ENCODE assay signal across 9 mouse cellular contexts in genomic region chr4:45654804-45655155, GRCm38 (mm10).
DNase-seq lines count a peak whose midpoint lies in the region; ATAC-seq and TF ChIP-seq lines count a peak whose summit lies in the region.
"Had no signal": no experiment of that assay in that cellular context is flagged by ENCODE, and none has a peak within 500 bp of the region (broad histone marks: within the 10 kb centered on the region; RNA-seq: fewer than 3 reads in every experiment).

No protein-coding gene starts in this region.

- H3K27me3 ChIP-seq in heart, embryonic 10.5 days (ENCODE audit: insufficient read depth, poor library complexity, severe bottlenecking) = peaks cover 7% of the 10 kb centered on the region; the same call in 1 of the 2 replicates
- H3K27me3 ChIP-seq in lung, embryonic 15.5 days = no peaks in the 10 kb centered on the region
- H3K27me3 ChIP-seq in lung, postnatal 0 days (replicated peaks; ENCODE audit: insufficient read depth, low read length) = no peaks in the 10 kb centered on the region
- H3K27me3 ChIP-seq in hindbrain, postnatal 0 days (ENCODE audit: insufficient read depth, low read length) = no peaks in the 10 kb centered on the region

- peak overlapping the region; percentile 36 for H3K4me2 ChIP-seq in lung, embryonic 15.5 days
- no peak overlapping the region for H3K4me2 ChIP-seq in lung, postnatal 0 days (replicated peaks; ENCODE audit: low read depth, low read length)
- H3K4me2 ChIP-seq in hindbrain, postnatal 0 days (ENCODE audit: low read depth, low read length) = peak overlapping the region; percentile 36

- peaks cover 29% of the 10 kb centered on the region for H3K4me1 ChIP-seq in heart, embryonic 10.5 days
- peaks cover 19% of the 10 kb centered on the region for H3K4me1 ChIP-seq in lung, embryonic 15.5 days
- no peaks in the 10 kb centered on the region for H3K4me1 ChIP-seq in lung, postnatal 0 days (ENCODE audit: insufficient read depth, low read depth, low read length)
- 0 out of 2 replicates have a peak, but pooled peaks cover 8% of the 10 kb centered on the region for H3K4me1 ChIP-seq in hindbrain, postnatal 0 days (ENCODE audit: insufficient read depth, low read length)
- H3K4me1 ChIP-seq in olfactory bulb, adult 2 months (ENCODE audit: control insufficient read depth, insufficient read depth, low read length) = peaks cover 4% of the 10 kb centered on the region

- DNase-seq in heart, embryonic 10.5 days (ENCODE audit: low spot score) = no peak
- no peak for DNase-seq in heart, adult 8-10 months (ENCODE audit: low spot score)
- no peak for DNase-seq in lung, postnatal 0 days (ENCODE audit: low spot score)
- peak; percentile 35 for DNase-seq in hindbrain, postnatal 0 days (ENCODE audit: low spot score)
- DNase-seq in gastrocnemius, postnatal 14 days = no peak
- DNase-seq in right cerebral cortex, postnatal 14 days = no peak
- DNase-seq: layer of hippocampus, adult 9-11 months had no signal

- 10% methylated on average over 4 of the region's 4 CpGs for WGBS in heart, embryonic 10.5 days
- WGBS in lung, embryonic 15.5 days = 21% methylated on average over 4 of the region's 4 CpGs
- WGBS in lung, postnatal 0 days = 21% methylated on average over 4 of the region's 4 CpGs
- WGBS in hindbrain, postnatal 0 days = 11% methylated on average over 4 of the region's 4 CpGs
- 46% methylated on average over 4 of the region's 4 CpGs for WGBS in olfactory bulb, adult 2 months

- no peak overlapping the region for H3K9ac ChIP-seq in lung, embryonic 15.5 days
- H3K9ac ChIP-seq in lung, postnatal 0 days (replicated peaks; ENCODE audit: low read depth) = no peak overlapping the region
- no peak overlapping the region for H3K9ac ChIP-seq in hindbrain, postnatal 0 days (replicated peaks; ENCODE audit: low read length)

- TF ChIP-seq POLR2A in olfactory bulb, adult 2 months (IDR thresholded peaks at IDR 0.05; ENCODE audit: insufficient read depth, low read depth, low read length) = no peak

- no peaks in the 10 kb centered on the region for H3K9me3 ChIP-seq in heart, embryonic 10.5 days
- no peaks in the 10 kb centered on the region for H3K9me3 ChIP-seq in lung, embryonic 15.5 days
- H3K9me3 ChIP-seq in lung, postnatal 0 days (ENCODE audit: low read length) = no peaks in the 10 kb centered on the region
- H3K9me3 ChIP-seq in hindbrain, postnatal 0 days (ENCODE audit: low read length) = no peaks in the 10 kb centered on the region

- no peak for TF ChIP-seq CTCF in lung, postnatal 0 days (IDR thresholded peaks at IDR 0.05)
- TF ChIP-seq CTCF in hindbrain, postnatal 0 days (IDR thresholded peaks at IDR 0.05; ENCODE audit: low read depth) = no peak
- TF ChIP-seq CTCF in olfactory bulb, adult 2 months (IDR thresholded peaks at IDR 0.05; ENCODE audit: insufficient read depth, low read depth, low read length) = no peak

- no peaks in the 10 kb centered on the region for H3K36me3 ChIP-seq in heart, embryonic 10.5 days
- H3K36me3 ChIP-seq in lung, embryonic 15.5 days = no peaks in the 10 kb centered on the region
- no peaks in the 10 kb centered on the region for H3K36me3 ChIP-seq in lung, postnatal 0 days (ENCODE audit: insufficient read depth, low read length)
- H3K36me3 ChIP-seq in hindbrain, postnatal 0 days (ENCODE audit: insufficient read depth, low read length) = no peaks in the 10 kb centered on the region

- intact Hi-C loops in gastrocnemius, postnatal 14 days (cut with DNase I; ENCODE audit: low total_unique reads) = no loop called here

- no peak for ATAC-seq in lung, embryonic 15.5 days (ENCODE audit: borderline replicate concordance, extremely low read depth, low FRiP score, low TSS enrichment)
- ATAC-seq in lung, postnatal 0 days = no peak
- ATAC-seq in hindbrain, postnatal 0 days = no peak

- H3K4me3 ChIP-seq in heart, embryonic 10.5 days = peak overlapping the region; percentile 43
- no peak overlapping the region for H3K4me3 ChIP-seq in lung, embryonic 15.5 days
- no peak overlapping the region for H3K4me3 ChIP-seq in lung, postnatal 0 days (ENCODE audit: low read depth, low read length)
- H3K4me3 ChIP-seq in hindbrain, postnatal 0 days (ENCODE audit: low read length) = no peak overlapping the region
- H3K4me3 ChIP-seq in olfactory bulb, adult 2 months (ENCODE audit: insufficient read depth, low read depth, low read length) = 0 out of 2 replicates have a peak overlapping the region, but pooled peaks have one; percentile 17

- TF ChIP-seq EP300 in lung, postnatal 0 days (IDR thresholded peaks at IDR 0.05) = no peak

- H3K27ac ChIP-seq in heart, embryonic 10.5 days = peak overlapping the region; percentile 75
- peak overlapping the region; percentile 41; the same call in 1 of the 2 replicates for H3K27ac ChIP-seq in lung, embryonic 15.5 days
- H3K27ac ChIP-seq in lung, postnatal 0 days (ENCODE audit: low read length) = no peak overlapping the region
- H3K27ac ChIP-seq in hindbrain, postnatal 0 days = no peak overlapping the region
- no peak overlapping the region for H3K27ac ChIP-seq in olfactory bulb, adult 2 months (ENCODE audit: insufficient read depth, low read depth, low read length)

Comparison
In these comparisons a context has a peak if more than half of its experiments do, and no peak if none do; other contexts are left out.
1. H3K27ac ChIP-seq: peak in heart, embryonic 10.5 days (single experiment) and lung, embryonic 15.5 days (single experiment); none in lung, postnatal 0 days (single experiment), hindbrain, postnatal 0 days (single experiment) and olfactory bulb, adult 2 months (single experiment).
2. H3K4me3 ChIP-seq: peak in heart, embryonic 10.5 days (single experiment) and olfactory bulb, adult 2 months (single experiment); none in lung, embryonic 15.5 days (single experiment), lung, postnatal 0 days (single experiment) and hindbrain, postnatal 0 days (single experiment).